Mouse (Mus musculus) spleen, adult 2 months (tissue): ENCODE measurements around the gene Sh3gl2.

Source experiments
- CTCF ChIP-seq: fragments of 200-500 bp; IDR thresholded peaks from 2 replicates; pipeline ENCODE4 v1.5.1; 2011; ENCODE audit warnings: mild to moderate bottlenecking, inconsistent platforms; ENCODE audit not compliant: insufficient read depth, insufficient read length, insufficient replicate concordance; ENCODE audit errors: extremely low read depth
- POLR2A ChIP-seq: fragments of 200-500 bp; IDR thresholded peaks from 2 replicates; pipeline ENCODE4 v1.6.1; 2011; ENCODE audit warnings: low read depth, low read length, inconsistent platforms

DNA sequence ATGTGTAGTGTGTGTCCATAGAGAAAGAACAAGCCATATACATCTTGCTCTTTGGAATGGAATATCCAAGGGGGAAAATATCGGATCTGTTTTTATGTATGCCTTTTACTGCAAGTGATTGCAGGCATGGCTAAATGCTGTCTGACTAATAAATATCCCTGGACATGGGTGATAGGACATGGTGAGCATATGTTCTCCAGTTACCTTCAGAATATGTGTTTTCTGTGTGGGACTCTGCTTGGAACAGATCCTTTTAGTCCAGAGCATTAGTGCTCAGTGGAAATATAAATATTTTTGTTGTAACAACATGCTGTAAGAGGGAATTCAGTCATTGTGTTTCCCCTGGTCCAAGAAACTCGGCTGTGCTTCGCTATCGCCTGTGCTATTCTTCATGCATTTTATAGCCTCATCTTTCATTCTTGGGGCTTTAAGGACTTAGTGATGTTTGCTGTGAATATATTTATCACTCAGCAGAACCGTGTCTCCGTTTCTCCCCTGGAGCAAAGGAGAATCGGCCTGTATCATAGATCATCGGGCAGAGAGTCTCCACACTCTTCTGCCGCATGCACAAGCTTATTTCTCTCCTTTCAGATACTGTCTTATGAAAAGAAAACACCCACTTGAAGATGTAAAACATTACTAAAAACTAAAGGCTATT is 26.4 kb upstream of the Sh3gl2 start:
- TF ChIP-seq CTCF (no peak), POLR2A (no peak)
